Mouse (Mus musculus) CH12.LX (cell line): ENCODE results near the gene Mfsd4a. TPM values are rescaled to one million over a fixed set of nuclear protein-coding genes. Genes with fewer than 3 reads are reported as not detected.

Experiments used
- DNase-seq: peaks from one replicate; pipeline ENCODE4 v3.0.0-alpha.2; 2013; ENCODE audit errors: extremely low read depth
- H3K27ac ChIP-seq: 2 replicates; pipeline ENCODE4 v1.5.1; 2012; ENCODE audit warnings: low read depth, mild to moderate bottlenecking, control low read depth, moderate library complexity; ENCODE audit not compliant: insufficient read depth
- H3K27me3 ChIP-seq: replicated peaks from 2 replicates; pipeline ENCODE3; 2012; ENCODE audit warnings: inconsistent platforms
- H3K36me3 ChIP-seq, 2 experiments: replicated peaks in 1 of 2; 2 replicates each; pipeline versions ENCODE3 to v1.6.1; 2012; ENCODE audit warnings: inconsistent platforms in 1 of 2, low read length in 1 of 2, mild to moderate bottlenecking in 1 of 2, mixed read lengths in 1 of 2, moderate library complexity in 1 of 2; ENCODE audit not compliant: control insufficient read depth in 1 of 2, insufficient read depth in 1 of 2
- H3K4me1 ChIP-seq, 2 experiments: 2 replicates each; pipeline ENCODE4 v1.6.1; 2012; ENCODE audit warnings: inconsistent platforms in 1 of 2, moderate library complexity in 1 of 2; ENCODE audit not compliant: insufficient read depth in 2 of 2, control insufficient read depth in 1 of 2
- H3K4me2 ChIP-seq: 2 replicates; pipeline ENCODE4 v1.6.1; 2012; ENCODE audit warnings: low read depth, mild to moderate bottlenecking, control low read depth; ENCODE audit not compliant: poor library complexity, insufficient read depth, severe bottlenecking
- H3K4me3 ChIP-seq, 3 experiments: fragments of 150-350 bp in 1 of 3; sonication (generic) in 1 of 3; replicated peaks in 1 of 3; 2 replicates each; pipeline versions ENCODE3 to v1.5.1; 2011 to 2012; ENCODE audit warnings: low read depth in 2 of 3, low read length in 2 of 3, mild to moderate bottlenecking in 2 of 3, moderate library complexity in 2 of 3, control low read depth in 1 of 3, improper control_type of control experiment in 1 of 3, inconsistent platforms in 1 of 3, mixed read lengths in 1 of 3; ENCODE audit not compliant: poor library complexity in 1 of 3
- H3K79me2 ChIP-seq: replicated peaks from 2 replicates; pipeline ENCODE4 v1.6.1; 2012; ENCODE audit warnings: mild to moderate bottlenecking, moderate library complexity; ENCODE audit not compliant: control insufficient read depth, poor library complexity, insufficient read depth, severe bottlenecking; ENCODE audit errors: extremely low read depth
- H3K9ac ChIP-seq: 2 replicates; pipeline ENCODE4 v1.6.1; 2012; ENCODE audit warnings: low read depth, mild to moderate bottlenecking, control low read depth, moderate library complexity; ENCODE audit not compliant: insufficient read depth
- H3K9me3 ChIP-seq: replicated peaks from 2 replicates; pipeline ENCODE3; 2012; ENCODE audit warnings: low read length, inconsistent platforms, mixed read lengths
- BHLHE40 ChIP-seq: IDR thresholded peaks from 2 replicates; pipeline ENCODE4 v1.6.1; 2011; ENCODE audit warnings: mild to moderate bottlenecking, low read depth, low read length, improper control_type of control experiment
- CHD1 ChIP-seq: IDR thresholded peaks from 2 replicates; pipeline ENCODE4 v1.6.1; 2012; ENCODE audit warnings: low read depth, low read length, improper control_type of control experiment, inconsistent platforms
- CHD2 ChIP-seq: IDR thresholded peaks from 2 replicates; pipeline ENCODE4 v1.6.1; 2011; ENCODE audit warnings: low read length, improper control_type of control experiment
- CTCF ChIP-seq, 2 experiments: IDR thresholded peaks in 1 of 2; conservative IDR thresholded peaks in 1 of 2; 2 replicates each; pipeline ENCODE4 v1.5.1; 2011 to 2012; ENCODE audit warnings: low read depth in 2 of 2, low read length in 2 of 2, improper control_type of control experiment in 1 of 2, inconsistent platforms in 1 of 2, mild to moderate bottlenecking in 1 of 2, moderate library complexity in 1 of 2
- E2F4 ChIP-seq: IDR thresholded peaks from 2 replicates; pipeline ENCODE4 v1.6.1; 2011; ENCODE audit warnings: low read depth, low read length, improper control_type of control experiment; ENCODE audit not compliant: insufficient replicate concordance
- ELF1 ChIP-seq: IDR thresholded peaks from 2 replicates; pipeline ENCODE4 v1.6.1; 2014; ENCODE audit warnings: low read depth, mild to moderate bottlenecking, inconsistent platforms, low read length, improper control_type of control experiment
- EP300 ChIP-seq: IDR thresholded peaks from 2 replicates; pipeline ENCODE4 v1.6.1; 2011; ENCODE audit warnings: low read length, improper control_type of control experiment
- IRF4 ChIP-seq: IDR thresholded peaks from 2 replicates; pipeline ENCODE4 v1.6.1; 2014; ENCODE audit warnings: low read depth, mild to moderate bottlenecking, inconsistent platforms, low read length, improper control_type of control experiment
- JUN ChIP-seq: IDR thresholded peaks from 2 replicates; pipeline ENCODE4 v1.6.1; 2011; ENCODE audit warnings: low read depth, mild to moderate bottlenecking, low read length, improper control_type of control experiment, moderate library complexity; ENCODE audit not compliant: insufficient read depth
- JUND ChIP-seq: conservative IDR thresholded peaks from 2 replicates; pipeline ENCODE4 v1.6.1; 2011; ENCODE audit warnings: low read depth, low read length, improper control_type of control experiment
- MAFK ChIP-seq: IDR thresholded peaks from 2 replicates; pipeline ENCODE4 v1.6.1; 2011; ENCODE audit warnings: low read length, improper control_type of control experiment; ENCODE audit not compliant: insufficient replicate concordance
- MEF2A ChIP-seq: IDR thresholded peaks from 2 replicates; pipeline ENCODE4 v1.6.1; 2014; ENCODE audit warnings: low read depth, mild to moderate bottlenecking, inconsistent platforms, low read length, improper control_type of control experiment, borderline replicate concordance
- MYC ChIP-seq: IDR thresholded peaks from 2 replicates; pipeline ENCODE4 v1.6.1; 2011; ENCODE audit warnings: low read depth, mild to moderate bottlenecking, improper control_type of control experiment, low read length
- NELFE ChIP-seq: IDR thresholded peaks from 2 replicates; pipeline ENCODE4 v1.6.1; 2011; ENCODE audit warnings: low read depth, low read length, improper control_type of control experiment
- NRF1 ChIP-seq: IDR thresholded peaks from 2 replicates; pipeline ENCODE4 v1.6.1; 2014; ENCODE audit warnings: low read depth, mild to moderate bottlenecking, inconsistent platforms, low read length, improper control_type of control experiment, moderate library complexity
- POLR2A ChIP-seq: IDR thresholded peaks from 2 replicates; pipeline ENCODE4 v1.6.1; 2011; ENCODE audit warnings: low read depth, mild to moderate bottlenecking, improper control_type of control experiment, low read length
- SIN3A ChIP-seq: IDR thresholded peaks from 2 replicates; pipeline ENCODE4 v1.6.1; 2012; ENCODE audit warnings: low read length, improper control_type of control experiment, inconsistent platforms
- SMC3 ChIP-seq: IDR thresholded peaks from 2 replicates; pipeline ENCODE4 v1.6.1; 2011; ENCODE audit warnings: low read depth, low read length, improper control_type of control experiment
- UBTF ChIP-seq: IDR thresholded peaks from 2 replicates; pipeline ENCODE4 v1.6.1; 2012; ENCODE audit warnings: low read depth, mild to moderate bottlenecking, inconsistent platforms, low read length, improper control_type of control experiment, moderate library complexity
- USF1 ChIP-seq: IDR thresholded peaks from 2 replicates; pipeline ENCODE4 v1.6.1; 2014; ENCODE audit warnings: low read depth, mild to moderate bottlenecking, inconsistent platforms, low read length, improper control_type of control experiment
- ZKSCAN1 ChIP-seq: IDR thresholded peaks from 2 replicates; pipeline ENCODE4 v1.6.1; 2012; ENCODE audit warnings: low read depth, inconsistent platforms, low read length, improper control_type of control experiment, borderline replicate concordance
- ZMIZ1 ChIP-seq: IDR thresholded peaks from 2 replicates; pipeline ENCODE4 v1.6.1; 2012; ENCODE audit warnings: low read depth, mild to moderate bottlenecking, inconsistent platforms, low read length, improper control_type of control experiment
- ZNF384 ChIP-seq: IDR thresholded peaks from 2 replicates; pipeline ENCODE4 v1.6.1; 2012; ENCODE audit warnings: low read depth, low read length, improper control_type of control experiment, inconsistent platforms
- dilution Hi-C: fragments of 300-500 bp; cut with MboI; formaldehyde crosslinking; loops from 2 replicates; pipeline ENCODE4 v1.14.3; 2020; ENCODE audit warnings: low sequenced_read_pairs; ENCODE audit not compliant: extremely low pct_unique_long_range_greater_than_20kb, extremely low pct_ligation_motif_present
- in situ Hi-C: fragments of 300-500 bp; cut with MboI; formaldehyde crosslinking; loops from 3 replicates; pipeline ENCODE4 v1.14.3; 2019; ENCODE audit warnings: low sequenced_read_pairs, low pct_ligation_motif_present, low pct_unique_long_range_greater_than_20kb, mixed read lengths
- polyA plus RNA-seq: library from polyadenylated mRNA; unstranded; fragments of >175 nt; gene quantifications from 2 replicates; pipeline ENCODE4 v1.2.1, GENCODE M21; 2012; ENCODE audit warnings: low read depth; ENCODE audit not compliant: insufficient read length
- total RNA-seq, 2 experiments: library from RNA; depleted of rRNA; stranded (reverse); fragments of 300-350 nt in 1 of 2; fragments of >200 nt in 1 of 2; gene quantifications; 2 replicates each; pipeline ENCODE4 v1.2.3; 2012 to 2014

The Mfsd4a gene
- total and polyA plus RNA-seq, 3 experiments, result 1.4 to 11.8 (median 5.2) TPM

DNA sequence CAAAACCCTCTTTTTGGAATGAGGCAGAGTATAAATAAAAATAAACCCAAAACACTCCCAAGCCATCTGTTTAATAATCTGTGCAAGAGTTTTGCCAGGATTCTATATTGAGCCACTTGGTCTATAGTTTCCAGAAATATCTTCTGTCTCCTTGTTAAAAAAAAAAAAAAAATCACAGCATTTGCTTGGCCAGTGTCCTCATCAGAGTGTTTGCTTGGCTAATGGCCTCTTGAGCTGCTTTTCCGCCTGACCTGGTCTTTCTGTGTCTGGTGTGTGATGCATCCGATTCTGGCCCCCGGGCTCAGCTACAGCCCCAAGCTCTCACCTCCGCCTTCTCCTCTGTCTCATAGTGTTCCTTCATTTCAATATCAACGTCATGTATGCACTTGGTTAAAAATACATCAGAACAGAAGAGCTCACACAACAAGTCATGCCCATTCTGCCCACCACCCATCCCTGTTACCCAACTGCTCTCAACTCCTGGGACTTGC lies 20.4 kb upstream of the Mfsd4a start:
- Histone ChIP-seq H3K36me3 (no peaks in the 10 kb centered on the region), H3K27me3 (peaks cover 7% of the 10 kb centered on the region), H3K4me1 (peaks cover 5 to 19% of the 10 kb centered on the region in 2 experiments; a peak in 3 of 4 replicates), H3K4me3 (no peak overlapping the region), H3K9me3 (no peaks in the 10 kb centered on the region), H3K79me2 (no peaks in the 10 kb centered on the region), H3K4me2 (no peak overlapping the region), H3K27ac (no peak overlapping the region), H3K9ac (no peak overlapping the region)
- dilution Hi-C loops (no loop called here), in situ Hi-C loops (no loop called here)
- no peak for TF ChIP-seq E2F4
- TF ChIP-seq CHD2, result no peak
- no peak for TF ChIP-seq MAFK
- no peak for TF ChIP-seq ELF1
- TF ChIP-seq MYC, result no peak
- no peak for TF ChIP-seq IRF4
- TF ChIP-seq NRF1, result no peak
- no peak for TF ChIP-seq USF1
- no peak for TF ChIP-seq EP300
- TF ChIP-seq ZKSCAN1, result no peak
- no peak for TF ChIP-seq POLR2A
- no peak for TF ChIP-seq JUND
- TF ChIP-seq SMC3, result no peak
- TF ChIP-seq ZNF384, result no peak
- no peak for TF ChIP-seq SIN3A
- no peak for TF ChIP-seq BHLHE40
- TF ChIP-seq UBTF, result no peak
- no peak for TF ChIP-seq JUN
- no peak for DNase-seq

DNA sequence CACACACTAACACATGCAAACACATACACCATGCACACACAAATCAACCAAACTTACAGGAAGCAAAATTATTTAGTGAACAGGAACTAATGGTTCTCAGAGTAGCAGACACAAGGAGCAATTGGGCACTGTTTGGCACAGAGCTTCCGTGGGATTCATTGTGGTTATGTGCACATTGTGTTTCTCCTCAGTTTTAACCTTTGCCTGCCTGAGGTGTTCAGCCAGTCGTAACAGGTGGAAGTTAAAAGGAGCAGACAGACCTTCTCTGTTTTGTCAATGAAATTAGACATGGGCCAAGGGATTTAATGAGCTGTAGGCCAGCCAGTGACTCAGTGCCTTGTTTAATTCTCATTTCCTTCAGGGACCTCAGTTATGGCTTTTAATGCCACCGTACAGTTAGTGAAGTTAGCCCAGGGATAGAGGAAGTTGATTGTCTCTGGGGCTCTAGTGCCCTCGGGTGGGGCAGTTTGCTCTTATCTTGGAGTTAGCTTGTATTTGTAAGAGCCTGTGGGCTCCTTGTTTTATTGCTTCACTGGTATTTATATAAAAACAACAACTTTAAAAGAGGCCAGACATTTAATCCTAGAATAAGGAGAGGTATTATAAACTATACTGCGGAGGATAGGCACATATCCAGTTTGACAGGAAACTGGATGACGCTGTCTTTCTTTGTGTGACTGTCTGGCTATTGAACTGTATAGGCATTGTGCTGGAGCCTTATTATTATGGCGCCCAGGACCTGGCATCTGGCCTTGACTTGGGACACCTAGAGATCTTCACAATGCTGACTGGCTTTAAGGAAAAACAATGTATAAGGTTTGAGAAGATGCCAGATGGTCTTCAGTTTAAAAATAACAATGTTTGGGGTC lies 17.6 kb upstream of the Mfsd4a start:
- peaks cover 4 to 11% of the 10 kb centered on the region in 2 experiments; a peak in 2 of 4 replicates for H3K4me1 ChIP-seq
- TF ChIP-seq CTCF (conservative IDR thresholded peaks at IDR 0.05 in 1 of 2, IDR thresholded peaks at IDR 0.05 in 1 of 2; ENCODE audit: low read depth in 2 of 2, low read length in 2 of 2) (no peak), NELFE (no peak), ZMIZ1 (no peak), BHLHE40 (no peak), MEF2A (no peak), E2F4 (no peak), ELF1 (no peak), CHD1 (no peak)
- no peak overlapping the region for H3K27ac ChIP-seq
- dilution Hi-C loops (no loop called here), in situ Hi-C loops (no loop called here)
- peaks cover 7% of the 10 kb centered on the region for H3K27me3 ChIP-seq
- peaks cover 7% of the 10 kb centered on the region for H3K9me3 ChIP-seq
- no peak overlapping the region for H3K9ac ChIP-seq
- H3K4me2 ChIP-seq, result no peak overlapping the region
- no peaks in the 10 kb centered on the region for H3K79me2 ChIP-seq
- no peak overlapping the region for H3K4me3 ChIP-seq
- H3K36me3 ChIP-seq, result no peaks in the 10 kb centered on the region
- no peak for DNase-seq
